Mouse (Mus musculus) T-helper 1 cell (primary cell): ENCODE data around the gene Ufsp1.

Experiments used
- in situ Hi-C: fragments of 300-600 bp; cut with MboI, MseI; formaldehyde crosslinking; loops from one replicate; pipeline ENCODE4 v1.15.1; 2025; ENCODE audit warnings: high pct_unique_total_duplicates

Gene Ufsp1

DNA sequence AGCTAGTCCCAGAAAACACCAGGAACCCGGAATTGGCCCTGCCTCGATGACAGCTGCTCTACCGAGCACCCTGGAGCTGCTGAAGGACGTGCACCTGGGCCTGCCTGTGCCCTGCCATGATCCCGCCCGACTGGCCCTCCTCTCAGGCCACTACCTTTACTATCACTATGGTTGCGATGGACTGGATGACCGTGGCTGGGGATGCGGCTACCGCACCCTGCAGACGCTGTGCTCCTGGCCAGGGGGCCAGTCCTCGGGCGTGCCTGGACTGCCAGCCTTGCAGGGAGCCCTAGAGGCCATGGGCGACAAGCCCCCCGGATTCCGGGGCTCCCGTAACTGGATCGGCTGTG lies 290 bp downstream of the Ufsp1 start:
- in situ Hi-C loops: loop anchor here (5.0 to 10.0 kb wide), 2 partner anchors 372 to 1590 kb away; no protein-coding TSS in a partner anchor

GRCm38 (mm10) chr5:137295296-137295695 lies 867 bp downstream of the Ufsp1 start:
- in situ Hi-C loops: loop anchor here (10.0 kb wide), 1 partner anchor 1590 kb away; no protein-coding TSS in a partner anchor

- in situ Hi-C loops: loop anchor here (10.0 kb wide), 1 partner anchor 1591 kb away; no protein-coding TSS in a partner anchor
These were observed 1.3 kb downstream of the Ufsp1 start for GRCm38 (mm10) chr5:137295712-137296111.

- in situ Hi-C loops: loop anchor here (10.0 kb wide), 1 partner anchor 1592 kb away; no protein-coding TSS in a partner anchor
These were observed 2.7 kb downstream of the Ufsp1 start for GRCm38 (mm10) chr5:137297126-137297525.

GRCm38 (mm10) chr5:137299240-137299639 lies 4.8 kb downstream of the Ufsp1 start:
- in situ Hi-C loops: loop anchor here (10.0 kb wide), 1 partner anchor 1594 kb away; no protein-coding TSS in a partner anchor

GRCm38 (mm10) chr5:137301253-137301652 lies 6.8 kb downstream of the Ufsp1 start:
- in situ Hi-C loops: loop anchor here (10.0 to 25.0 kb wide), 2 partner anchors 861 to 1366 kb away; partner anchors contain the start of genes Ap4m1, Cops6, Mcm7 and Ywhag

DNA sequence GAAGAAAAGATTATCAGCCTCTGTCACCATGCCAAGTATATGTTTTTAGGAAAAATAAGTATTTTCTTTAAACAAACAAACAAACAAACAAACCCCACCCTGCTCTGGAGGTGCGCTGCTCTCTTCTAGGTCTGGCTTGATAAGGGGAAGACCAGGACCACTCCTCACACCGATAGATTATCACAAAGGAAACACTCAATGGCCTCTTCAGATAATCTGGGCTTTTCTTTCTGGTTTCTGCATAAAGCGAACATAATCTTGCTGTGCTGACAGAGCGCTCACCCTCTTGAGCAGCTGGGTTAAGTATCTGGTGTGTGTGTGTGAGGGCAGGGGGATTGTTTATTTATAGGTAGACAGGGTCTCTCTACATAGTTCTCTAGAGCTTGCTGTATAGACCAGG lies 9.2 kb downstream of the Ufsp1 start:
- in situ Hi-C loops: loop anchor here (10.0 to 25.0 kb wide), 2 partner anchors 859 to 1369 kb away; partner anchors contain the start of genes Ap4m1, Cops6, Mcm7 and Ywhag

- in situ Hi-C loops: loop anchor here (10.0 to 25.0 kb wide), 2 partner anchors 858 to 1369 kb away; partner anchors contain the start of genes Ap4m1, Cops6, Mcm7 and Ywhag
These were observed 9.7 kb downstream of the Ufsp1 start for GRCm38 (mm10) chr5:137304165-137304564.

DNA sequence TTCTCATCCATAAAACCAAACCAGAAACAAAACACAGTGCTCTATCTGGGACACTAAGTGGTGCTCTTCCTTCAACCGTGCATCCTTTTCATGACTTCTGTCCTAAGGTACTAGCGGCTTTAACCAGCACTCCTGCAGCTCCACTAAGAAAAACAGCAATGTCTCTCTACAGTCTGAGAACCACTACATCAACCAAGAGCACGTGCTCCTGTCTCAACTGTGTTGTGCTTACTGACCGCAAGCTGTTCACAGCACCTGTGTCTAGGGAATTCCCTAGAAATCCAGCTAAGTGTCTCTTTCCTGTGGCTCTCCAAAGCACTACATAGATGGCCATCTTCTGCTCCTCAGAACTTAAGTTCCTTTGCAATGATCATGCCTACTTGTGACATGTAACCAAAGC lies 10.4 kb downstream of the Ufsp1 start:
- in situ Hi-C loops: loop anchor here (10.0 to 25.0 kb wide), 2 partner anchors 857 to 1370 kb away; partner anchors contain the start of genes Ap4m1, Cops6, Mcm7 and Ywhag

DNA sequence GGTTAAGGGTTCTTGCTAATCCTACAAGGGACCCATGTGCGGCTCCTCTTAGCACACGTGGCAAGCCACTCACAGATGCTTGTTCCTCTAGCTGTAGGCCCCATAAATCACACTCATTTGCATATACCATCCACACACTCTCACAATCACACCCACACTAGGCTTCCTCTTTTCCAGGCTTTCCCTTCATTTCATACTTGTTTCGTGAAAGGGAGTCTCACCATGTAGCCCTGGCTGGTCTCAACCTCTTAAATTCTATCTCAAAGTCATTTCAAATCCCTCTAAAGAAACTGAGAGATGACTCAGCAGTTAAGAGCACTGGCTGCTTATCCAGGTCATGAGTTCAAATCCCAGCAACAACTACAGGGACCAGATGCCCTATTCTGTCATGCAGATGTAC lies 11.4 kb downstream of the Ufsp1 start:
- in situ Hi-C loops: loop anchor here (10.0 to 25.0 kb wide), 2 partner anchors 856 to 1371 kb away; partner anchors contain the start of genes Ap4m1, Cops6, Mcm7 and Ywhag

DNA sequence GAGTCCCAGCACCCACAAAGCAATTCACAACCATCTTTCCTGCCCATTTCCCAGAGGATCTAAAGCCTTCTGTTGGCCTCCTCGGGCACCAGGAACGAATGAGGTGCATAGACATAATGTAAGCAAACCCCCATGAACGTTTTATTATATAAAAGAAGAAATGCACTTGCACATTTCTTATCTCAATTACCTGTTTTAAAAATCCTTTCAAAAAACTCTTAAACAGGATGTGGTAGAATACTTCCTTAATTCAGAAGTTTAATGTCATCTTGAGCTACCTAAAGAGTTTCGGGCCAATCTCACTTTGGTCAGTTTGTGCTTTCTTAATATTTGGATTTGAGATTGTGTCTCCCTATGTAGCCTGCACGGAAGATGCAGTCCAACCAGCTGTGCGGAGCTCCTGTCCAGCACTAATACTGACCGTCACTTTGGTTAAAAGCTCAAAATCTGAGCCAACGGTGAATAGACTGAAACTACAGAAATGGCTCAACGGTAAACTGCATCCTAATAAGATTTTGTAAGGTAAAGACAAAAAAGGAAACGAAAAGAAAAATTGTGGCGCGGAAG lies 12.1 kb downstream of the Ufsp1 start:
- in situ Hi-C loops: loop anchor here (10.0 to 25.0 kb wide), 2 partner anchors 856 to 1372 kb away; partner anchors contain the start of genes Ap4m1, Cops6, Mcm7 and Ywhag

DNA sequence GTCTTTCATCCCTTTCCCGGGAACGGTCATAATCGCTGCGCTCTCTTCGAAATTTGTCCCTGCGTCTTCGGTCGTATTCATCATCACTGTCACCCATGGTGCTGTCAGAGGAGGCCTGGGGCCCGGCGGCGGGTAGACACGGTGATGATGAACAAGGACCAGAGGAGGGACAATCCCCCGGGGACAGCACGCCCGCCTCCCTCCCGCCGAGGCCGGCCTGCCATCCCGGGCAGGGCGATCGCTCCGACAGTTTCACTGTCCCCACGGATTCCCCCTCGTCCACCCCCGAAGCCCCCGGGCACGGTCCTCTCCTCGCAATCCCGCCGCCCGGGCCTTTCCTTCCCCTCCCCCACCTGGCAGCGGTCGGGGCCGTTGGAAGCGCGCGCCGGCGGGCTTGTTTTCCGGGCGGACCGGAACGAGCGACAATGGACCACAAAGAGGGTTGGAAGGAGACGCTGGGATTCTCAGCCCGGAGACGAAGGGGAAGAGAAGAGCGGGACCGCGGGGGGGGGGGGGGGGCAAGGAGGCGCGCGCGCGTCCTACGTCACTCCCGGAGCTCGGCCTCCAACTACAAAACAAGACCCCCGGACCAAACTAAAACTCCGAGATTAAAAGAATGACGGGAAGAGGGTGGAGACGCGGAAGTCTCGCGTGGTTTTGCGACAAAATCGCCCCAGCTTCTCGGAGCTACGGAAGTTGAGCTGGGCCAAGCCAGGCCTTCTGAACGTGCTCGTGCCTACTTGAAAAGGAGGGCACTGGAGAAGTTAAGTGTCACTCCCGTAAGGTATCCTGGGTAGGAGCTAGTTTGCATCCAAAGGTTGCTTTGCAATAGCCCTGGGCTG lies 12.9 kb downstream of the Ufsp1 start, which contains the start of gene Srrt:
TSS of gene Srrt (minus strand) at position 604 of the 842 bp plus-strand sequence.
- in situ Hi-C loops: loop anchor here (10.0 to 25.0 kb wide), 2 partner anchors 855 to 1372 kb away; partner anchors contain the start of genes Ap4m1, Cops6, Mcm7 and Ywhag

DNA sequence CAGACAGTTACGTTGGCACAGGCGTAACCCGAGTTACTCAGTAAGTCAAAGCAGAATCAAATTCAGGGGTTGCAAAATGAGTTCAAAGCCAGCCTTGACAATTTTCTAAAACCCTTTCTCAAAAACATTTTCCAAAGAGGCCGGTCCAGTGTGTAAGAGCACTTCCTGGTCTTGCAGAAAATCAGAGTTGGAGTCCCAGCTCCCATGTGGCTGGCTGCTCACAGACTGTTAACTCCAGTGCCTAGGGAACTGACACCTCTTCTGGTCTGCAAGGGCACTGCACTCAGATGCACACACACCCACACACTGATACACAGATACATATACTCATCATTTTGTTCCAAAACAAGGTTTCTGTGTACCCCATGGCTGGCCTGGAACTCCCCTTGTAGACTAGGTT lies 13.9 kb downstream of the Ufsp1 start:
- in situ Hi-C loops: loop anchor here (10.0 to 25.0 kb wide), 2 partner anchors 854 to 1374 kb away; partner anchors contain the start of genes Ap4m1, Cops6, Mcm7 and Ywhag

- in situ Hi-C loops: loop anchor here (25.0 kb wide), 1 partner anchor 849 kb away; the partner anchor contains the start of genes Ap4m1, Cops6, Mcm7 and Zfp113
These were observed 19.2 kb downstream of the Ufsp1 start for GRCm38 (mm10) chr5:137313466-137314192.

DNA sequence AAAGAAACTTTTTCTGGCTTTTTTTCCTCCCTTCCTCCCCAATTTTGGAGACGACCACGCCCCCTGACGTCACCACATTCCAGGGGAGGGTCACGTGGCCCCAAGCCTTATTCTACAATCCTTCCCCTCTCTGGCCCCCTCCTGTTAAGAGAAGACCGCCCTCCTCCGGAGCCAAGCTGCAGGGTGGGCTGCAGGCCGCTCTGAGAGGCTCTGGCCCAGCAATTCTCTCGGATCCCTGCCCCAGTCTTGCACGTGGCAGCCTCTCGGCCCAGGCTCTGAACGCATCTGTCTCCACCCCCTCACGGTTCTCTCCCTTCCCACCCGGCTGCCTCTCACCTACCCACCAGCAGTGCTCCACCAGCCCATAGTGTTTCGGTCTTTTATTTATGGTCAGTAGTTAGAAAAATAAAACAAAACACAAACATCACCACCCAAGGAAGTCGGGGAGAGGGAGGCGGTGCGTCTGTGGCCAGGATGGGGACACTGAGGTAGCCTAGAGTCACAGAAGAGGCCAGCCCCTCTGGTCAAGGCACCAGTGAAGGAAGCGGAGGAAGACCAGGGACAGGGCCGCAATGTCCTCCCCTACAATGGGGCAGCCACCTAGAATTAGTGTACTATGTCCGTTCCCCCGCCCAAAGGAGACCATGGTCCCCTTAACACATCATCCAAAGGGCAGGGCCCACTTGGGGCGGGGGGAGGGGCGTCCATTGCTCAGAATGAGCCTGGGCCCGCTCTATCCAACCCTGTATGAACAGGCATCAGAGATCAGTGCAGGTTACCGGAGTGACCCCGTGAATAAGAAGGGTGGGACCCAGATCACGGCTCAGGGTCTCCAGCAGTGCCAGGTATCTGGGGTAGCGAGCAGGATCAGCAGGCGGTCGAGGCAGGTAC lies 20.0 kb downstream of the Ufsp1 start, which contains the start of gene Trip6:
TSS of gene Trip6 (minus strand) at position 212 of the 891 bp plus-strand sequence.
- in situ Hi-C loops: loop anchor here (25.0 kb wide), 1 partner anchor 848 kb away; the partner anchor contains the start of genes Ap4m1, Cops6, Mcm7 and Zfp113

DNA sequence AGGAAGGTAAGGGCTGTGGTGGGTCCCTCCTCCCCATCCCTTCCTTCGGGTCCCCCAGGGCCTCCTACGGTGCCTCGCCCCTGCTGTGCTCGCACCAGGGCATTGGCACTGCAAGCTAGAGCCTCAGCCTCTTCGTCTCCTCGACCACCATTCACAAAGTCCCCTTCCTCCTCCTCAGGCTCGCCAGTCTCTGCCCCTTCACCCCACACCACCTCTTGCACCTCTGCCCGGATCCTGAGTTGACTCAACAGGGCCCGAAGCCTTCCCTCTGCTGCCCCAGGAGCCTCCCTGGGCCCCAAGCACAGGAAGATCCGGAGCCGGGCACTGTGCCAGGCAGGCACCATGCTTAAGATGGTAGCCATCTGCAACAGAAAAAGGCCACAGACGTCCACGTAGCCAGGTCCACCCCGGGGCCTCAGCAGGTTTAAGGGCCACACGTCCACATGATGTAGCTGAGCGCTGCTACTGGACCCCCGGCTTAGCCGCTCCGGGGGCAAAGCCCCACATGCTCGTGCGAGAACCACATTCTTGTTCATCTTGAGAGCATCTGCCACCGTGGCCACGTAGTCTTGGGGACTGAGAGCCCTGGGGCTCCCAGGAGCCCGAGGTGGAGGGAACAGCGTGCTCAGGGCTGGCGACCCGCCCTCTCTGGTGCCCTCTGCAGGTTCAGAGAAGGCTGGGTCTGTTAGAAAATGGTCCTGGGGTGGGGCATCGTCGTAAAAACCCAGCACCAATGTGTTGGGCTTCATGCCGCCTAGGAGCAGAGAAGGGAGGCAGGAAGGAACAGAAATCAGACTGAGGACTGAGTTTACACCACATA lies 20.9 kb downstream of the Ufsp1 start:
- in situ Hi-C loops: loop anchor here (25.0 kb wide), 1 partner anchor 847 kb away; the partner anchor contains the start of genes Ap4m1, Cops6, Mcm7 and Zfp113

GRCm38 (mm10) chr5:137317361-137317760 lies 22.9 kb downstream of the Ufsp1 start:
- in situ Hi-C loops: loop anchor here (25.0 kb wide), 1 partner anchor 845 kb away; the partner anchor contains the start of genes Ap4m1, Cops6, Mcm7 and Zfp113

GRCm38 (mm10) chr5:137318570-137318969 lies 24.1 kb downstream of the Ufsp1 start:
- in situ Hi-C loops: loop anchor here (25.0 kb wide), 1 partner anchor 844 kb away; the partner anchor contains the start of genes Ap4m1, Cops6, Mcm7 and Zfp113
